Mouse (Mus musculus) ES-Bruce4 (cell line): ENCODE measurements around the gene Pnpla7.

Experiments used
- CTCF ChIP-seq: IDR thresholded peaks from one replicate; pipeline ENCODE4 v1.8.1; 2011; ENCODE audit warnings: low read depth, low read length
- POLR2A ChIP-seq: IDR thresholded peaks from one replicate; pipeline ENCODE4 v1.8.1; 2011; ENCODE audit warnings: low read length; ENCODE audit not compliant: insufficient read depth

- no peak for TF ChIP-seq CTCF
- no peak for TF ChIP-seq POLR2A
Measured at GRCm38 (mm10) chr2:25055409-25056155, 79.7 kb downstream of the Pnpla7 start.
